Mouse (Mus musculus) stomach, postnatal 0 days (tissue): ENCODE data around the gene Yae1d1.
"Not testable (repeated sequence)": the region's sequence is repeated elsewhere in the genome, so short reads cannot be mapped to it uniquely, and the experiment has no call there.

Experiments used
- CTCF ChIP-seq: IDR thresholded peaks from 2 replicates; pipeline ENCODE4 v1.5.1; 2016; ENCODE audit warnings: antibody characterized with exemption, low read depth, mild to moderate bottlenecking, moderate library complexity
- EP300 ChIP-seq: optimal IDR thresholded peaks from 2 replicates; pipeline ENCODE3; 2016; ENCODE audit warnings: antibody characterized with exemption

DNA sequence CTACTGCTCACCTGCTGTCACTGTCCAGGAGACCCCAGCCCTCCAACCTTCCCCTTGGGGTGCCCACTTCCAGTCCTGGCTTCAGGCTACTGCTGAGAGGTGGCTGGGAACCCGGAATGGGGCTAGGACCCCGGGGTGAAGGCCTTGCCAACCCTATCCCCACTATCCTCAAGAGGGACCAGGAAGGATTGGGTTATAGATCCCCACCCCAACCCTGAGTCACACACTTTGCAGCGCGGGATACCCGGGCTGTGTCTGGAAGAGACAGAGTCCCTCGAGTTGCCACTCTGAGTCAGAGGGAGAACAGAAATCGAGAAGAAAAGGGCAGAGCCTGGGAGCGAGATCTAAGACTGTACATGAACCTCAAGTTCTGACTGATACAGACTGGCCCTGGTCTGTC is 42.6 kb downstream of the Yae1d1 start:
- not testable (repeated sequence) for TF ChIP-seq EP300, CTCF
